Mouse (Mus musculus): ENCODE data around the gene Card19. TPM values are rescaled to one million over a fixed set of nuclear protein-coding genes. Genes with fewer than 3 reads are reported as not detected.

Gene Card19
- polyA plus RNA-seq, 1 experiment = 108 TPM

DNA sequence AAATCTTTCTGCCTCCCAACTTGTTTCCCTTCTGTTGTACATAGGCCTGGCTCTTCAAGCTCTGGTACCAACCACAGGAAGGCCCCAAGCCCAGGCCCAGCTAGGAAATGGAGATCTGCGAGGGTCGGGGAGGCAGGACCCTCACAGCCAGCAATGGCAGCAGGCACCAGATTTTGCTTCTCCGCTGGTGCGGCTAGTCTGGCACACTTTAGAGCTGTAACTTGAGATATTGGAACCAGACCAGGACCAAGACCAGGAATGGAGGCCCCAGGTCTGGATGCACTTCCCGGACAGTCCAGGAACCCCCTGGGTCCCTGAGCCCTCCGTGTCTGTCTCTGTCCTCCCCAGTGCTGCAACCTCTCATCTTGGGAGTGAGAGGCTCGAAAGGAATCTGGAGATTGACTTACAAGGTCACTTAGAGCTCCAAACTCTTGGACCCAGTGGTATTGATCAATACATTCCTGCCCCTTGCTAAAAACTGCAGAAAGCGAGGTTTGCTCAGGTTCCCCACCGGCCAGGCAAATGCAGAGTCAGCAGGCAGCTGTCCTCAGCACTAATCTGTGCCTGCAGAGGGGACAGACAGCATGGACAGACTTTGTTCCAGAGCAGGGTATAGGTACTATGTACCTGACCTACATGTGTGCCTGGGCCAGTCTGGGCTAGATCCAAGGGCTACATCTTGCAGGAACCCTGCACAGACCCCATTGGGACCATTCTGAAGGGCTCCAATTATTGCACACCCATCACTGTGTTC lies 1.1 kb upstream of the Card19 start:
- Histone ChIP-seq H3K4me1 (ENCODE audit: control insufficient read depth, insufficient read depth, low read length) (peaks cover 12% of the 10 kb centered on the region; the same call in 1 of the 2 replicates), H3K27me3 (replicated peaks; ENCODE audit: control insufficient read depth, insufficient read depth, low read length) (no peaks in the 10 kb centered on the region), H3K4me3 (ENCODE audit: insufficient read depth, low read depth, low read length) (no peak overlapping the region), H3K36me3 (ENCODE audit: control insufficient read depth, insufficient read depth, low read length) (no peaks in the 10 kb centered on the region), H3K27ac (ENCODE audit: insufficient read depth, low read depth, low read length) (no peak overlapping the region)
- TF ChIP-seq POLR2A (IDR thresholded peaks at IDR 0.05; ENCODE audit: low read depth, low read length) (no peak), CTCF (conservative IDR thresholded peaks at IDR 0.05; ENCODE audit: insufficient read depth, insufficient read length, low read depth, low read length) (no peak)
- WGBS = 87% methylated on average over 9 of the region's 9 CpGs
- DNase-seq = no peak

DNA sequence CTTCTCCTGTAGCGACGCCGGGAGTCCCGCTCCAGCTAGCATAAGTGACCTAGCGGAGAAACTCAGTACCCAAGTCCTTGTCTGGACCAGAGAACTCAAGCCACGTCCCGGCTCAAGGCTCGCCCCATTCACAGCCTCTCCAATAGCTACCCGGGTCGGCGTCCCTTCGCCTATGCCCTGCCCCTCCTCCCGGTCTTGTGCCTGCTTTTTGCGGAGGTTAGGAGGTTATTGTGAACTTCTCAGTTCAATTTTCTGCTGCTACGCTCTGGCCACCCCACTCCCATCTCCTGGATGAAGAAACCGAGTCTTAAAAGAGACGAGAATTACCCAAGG lies 349 bp upstream of the Card19 start:
- no peaks in the 10 kb centered on the region for H3K36me3 ChIP-seq (ENCODE audit: control insufficient read depth, insufficient read depth, low read length)
- peak overlapping the region; percentile 91 for H3K27ac ChIP-seq (ENCODE audit: insufficient read depth, low read depth, low read length)
- H3K27me3 ChIP-seq (replicated peaks; ENCODE audit: control insufficient read depth, insufficient read depth, low read length) = no peaks in the 10 kb centered on the region
- peaks cover 12% of the 10 kb centered on the region; the same call in 1 of the 2 replicates for H3K4me1 ChIP-seq (ENCODE audit: control insufficient read depth, insufficient read depth, low read length)
- DNase-seq = no peak
- WGBS = 3% methylated on average over 17 of the region's 17 CpGs
- H3K4me3 ChIP-seq (ENCODE audit: insufficient read depth, low read depth, low read length) = peak overlapping the region; percentile 67
- no peak for TF ChIP-seq POLR2A (IDR thresholded peaks at IDR 0.05; ENCODE audit: low read depth, low read length)
- TF ChIP-seq CTCF (conservative IDR thresholded peaks at IDR 0.05; ENCODE audit: insufficient read depth, insufficient read length, low read depth, low read length) = no peak

DNA sequence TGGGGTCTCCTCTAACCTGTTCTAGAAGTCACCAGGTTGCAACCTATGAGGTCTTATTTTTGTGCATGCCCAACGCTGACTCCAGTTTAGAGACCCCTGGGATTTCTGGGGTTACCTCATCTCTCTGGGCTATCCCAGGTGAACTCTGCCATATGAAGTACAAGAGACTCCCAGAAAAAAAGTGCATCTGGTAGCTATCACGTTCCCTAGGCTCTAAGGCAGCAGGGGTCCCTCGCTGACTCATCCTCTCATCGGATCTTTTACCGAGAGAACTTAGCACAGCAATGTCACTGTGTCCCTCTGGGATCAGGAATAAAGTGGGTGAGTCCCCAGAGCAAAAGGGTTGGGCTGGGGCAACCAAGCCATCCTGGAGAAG lies 721 bp downstream of the Card19 start:
- Histone ChIP-seq H3K27me3 (replicated peaks; ENCODE audit: control insufficient read depth, insufficient read depth, low read length) (no peaks in the 10 kb centered on the region), H3K36me3 (ENCODE audit: control insufficient read depth, insufficient read depth, low read length) (no peaks in the 10 kb centered on the region), H3K4me1 (ENCODE audit: control insufficient read depth, insufficient read depth, low read length) (peaks cover 12% of the 10 kb centered on the region; the same call in 1 of the 2 replicates), H3K4me3 (ENCODE audit: insufficient read depth, low read depth, low read length) (peak overlapping the region; percentile 67), H3K27ac (ENCODE audit: insufficient read depth, low read depth, low read length) (peak overlapping the region; percentile 49)
- WGBS = 11% methylated on average over 5 of the region's 5 CpGs
- DNase-seq = no peak
- TF ChIP-seq CTCF (conservative IDR thresholded peaks at IDR 0.05; ENCODE audit: insufficient read depth, insufficient read length, low read depth, low read length) = no peak
- no peak for TF ChIP-seq POLR2A (IDR thresholded peaks at IDR 0.05; ENCODE audit: low read depth, low read length)

DNA sequence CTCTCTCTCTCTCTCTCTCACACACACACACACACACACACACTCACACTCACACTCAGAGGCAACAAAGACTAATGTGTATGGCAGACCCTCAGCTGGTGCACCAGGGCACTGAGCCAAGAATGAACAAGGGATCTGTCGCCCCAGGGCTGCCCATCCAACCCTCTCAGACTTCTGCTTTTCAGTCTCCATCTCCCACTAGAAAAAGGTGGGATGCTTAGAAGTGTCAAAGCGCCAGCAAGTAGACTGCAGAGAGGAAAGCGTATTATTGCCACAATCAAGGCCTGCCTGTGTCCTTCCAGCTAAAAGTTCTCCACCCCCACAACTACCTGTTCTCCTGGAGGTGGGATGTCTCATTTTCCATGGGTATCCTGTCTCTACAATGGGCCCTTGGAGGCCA lies 1.4 kb downstream of the Card19 start:
- WGBS = 75% methylated on average over 3 of the region's 3 CpGs
- H3K4me3 ChIP-seq (ENCODE audit: insufficient read depth, low read depth, low read length) = no peak overlapping the region
- H3K27ac ChIP-seq (ENCODE audit: insufficient read depth, low read depth, low read length) = no peak overlapping the region
- no peaks in the 10 kb centered on the region for H3K27me3 ChIP-seq (replicated peaks; ENCODE audit: control insufficient read depth, insufficient read depth, low read length)
- TF ChIP-seq CTCF (conservative IDR thresholded peaks at IDR 0.05; ENCODE audit: insufficient read depth, insufficient read length, low read depth, low read length) (no peak), POLR2A (IDR thresholded peaks at IDR 0.05; ENCODE audit: low read depth, low read length) (no peak)
- no peak for DNase-seq
- no peaks in the 10 kb centered on the region for H3K36me3 ChIP-seq (ENCODE audit: control insufficient read depth, insufficient read depth, low read length)
- H3K4me1 ChIP-seq (ENCODE audit: control insufficient read depth, insufficient read depth, low read length) = peaks cover 12% of the 10 kb centered on the region; the same call in 1 of the 2 replicates

DNA sequence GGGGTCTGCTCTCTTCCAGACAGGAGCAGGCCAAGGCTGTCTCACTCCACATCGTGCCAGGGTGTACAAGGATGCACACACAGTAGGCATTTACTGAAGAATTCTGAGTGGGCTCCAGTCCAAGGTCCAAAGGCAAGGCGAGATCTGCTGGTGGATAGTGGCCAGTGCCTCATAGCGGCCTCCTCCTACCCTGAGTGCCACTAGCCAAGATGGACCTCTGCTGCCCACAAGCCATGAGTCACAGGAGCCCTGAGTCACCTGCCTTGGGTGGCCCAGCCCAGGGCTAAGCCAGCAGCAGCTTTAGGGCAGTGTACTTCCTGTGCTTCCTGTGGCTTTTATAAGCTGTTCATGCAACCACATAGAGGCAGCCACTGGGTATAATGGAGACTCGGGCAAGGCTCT lies 2.3 kb downstream of the Card19 start:
- peak; percentile 54 for DNase-seq
- Histone ChIP-seq H3K27me3 (replicated peaks; ENCODE audit: control insufficient read depth, insufficient read depth, low read length) (no peaks in the 10 kb centered on the region), H3K4me3 (ENCODE audit: insufficient read depth, low read depth, low read length) (no peak overlapping the region), H3K27ac (ENCODE audit: insufficient read depth, low read depth, low read length) (no peak overlapping the region), H3K4me1 (ENCODE audit: control insufficient read depth, insufficient read depth, low read length) (peaks cover 12% of the 10 kb centered on the region; the same call in 1 of the 2 replicates), H3K36me3 (ENCODE audit: control insufficient read depth, insufficient read depth, low read length) (no peaks in the 10 kb centered on the region)
- WGBS = 44% methylated on average over 4 of the region's 4 CpGs
- TF ChIP-seq POLR2A (IDR thresholded peaks at IDR 0.05; ENCODE audit: low read depth, low read length) (no peak), CTCF (conservative IDR thresholded peaks at IDR 0.05; ENCODE audit: insufficient read depth, insufficient read length, low read depth, low read length) (no peak)

DNA sequence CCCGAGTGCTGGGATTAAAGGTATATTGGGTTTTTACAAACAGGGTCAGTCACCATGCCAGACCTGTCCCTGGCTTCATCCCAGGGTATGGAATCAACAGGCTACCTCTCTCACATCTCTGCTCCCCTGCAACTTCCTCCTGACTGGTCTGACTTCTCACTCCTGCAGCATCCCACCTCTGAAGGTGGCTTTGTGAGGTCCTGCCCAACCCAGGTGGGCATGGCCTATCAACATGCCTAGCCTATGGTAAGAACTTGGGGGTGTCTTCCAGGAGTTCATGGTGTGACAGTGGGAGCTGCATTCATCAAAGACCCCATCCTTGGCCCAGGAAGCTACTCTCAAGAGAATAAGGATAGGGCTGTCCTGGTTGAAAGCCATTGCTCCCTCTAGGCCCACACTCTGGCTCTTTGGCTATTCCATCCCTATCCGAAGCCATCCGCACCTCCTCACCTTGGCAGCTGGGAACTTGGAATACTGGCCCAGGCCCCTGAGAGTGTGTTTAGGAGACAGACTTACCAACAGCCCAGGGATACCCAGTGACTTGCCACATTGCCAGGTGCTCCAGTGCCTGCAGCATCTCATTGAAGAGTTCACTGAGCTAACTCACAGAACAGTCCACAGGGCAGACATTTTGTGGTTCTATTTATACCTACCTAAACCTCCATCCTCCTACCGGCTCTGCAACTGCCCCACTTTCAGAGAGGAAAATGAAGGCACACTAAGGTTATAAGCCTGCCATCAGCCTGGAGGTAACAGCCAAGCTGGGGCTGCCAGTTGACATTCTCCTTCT lies 2.9 kb downstream of the Card19 start:
- no peaks in the 10 kb centered on the region for H3K36me3 ChIP-seq (ENCODE audit: control insufficient read depth, insufficient read depth, low read length)
- H3K27ac ChIP-seq (ENCODE audit: insufficient read depth, low read depth, low read length) = no peak overlapping the region
- peaks cover 12% of the 10 kb centered on the region; the same call in 1 of the 2 replicates for H3K4me1 ChIP-seq (ENCODE audit: control insufficient read depth, insufficient read depth, low read length)
- DNase-seq = no peak
- no peak overlapping the region for H3K4me3 ChIP-seq (ENCODE audit: insufficient read depth, low read depth, low read length)
- no peaks in the 10 kb centered on the region for H3K27me3 ChIP-seq (replicated peaks; ENCODE audit: control insufficient read depth, insufficient read depth, low read length)
- no peak for TF ChIP-seq CTCF (conservative IDR thresholded peaks at IDR 0.05; ENCODE audit: insufficient read depth, insufficient read length, low read depth, low read length)
- no peak for TF ChIP-seq POLR2A (IDR thresholded peaks at IDR 0.05; ENCODE audit: low read depth, low read length)
- 88% methylated on average over 4 of the region's 4 CpGs for WGBS

DNA sequence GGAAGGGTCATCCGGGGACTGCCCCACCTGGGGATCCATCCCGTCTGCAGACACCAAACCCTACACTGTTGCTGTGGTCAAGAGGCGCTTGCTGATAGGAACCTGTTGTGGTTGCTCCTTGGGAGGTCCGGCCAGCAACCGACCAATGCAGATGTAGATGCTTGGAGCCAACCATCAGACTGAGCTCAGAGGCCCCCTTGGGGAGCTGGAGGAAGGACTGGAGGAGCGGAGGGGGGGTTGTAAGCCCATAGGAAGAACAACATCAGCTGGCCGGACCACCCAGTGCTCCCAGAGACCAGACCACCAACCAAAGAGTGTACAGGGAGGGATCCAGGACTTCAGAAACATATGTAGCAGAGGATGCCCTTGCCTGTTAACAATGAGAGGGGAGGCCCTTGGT lies 6.5 kb downstream of the Card19 start:
- no peaks in the 10 kb centered on the region for H3K36me3 ChIP-seq (ENCODE audit: control insufficient read depth, insufficient read depth, low read length)
- 79% methylated on average over 7 of the region's 7 CpGs for WGBS
- peaks cover 11% of the 10 kb centered on the region; the same call in 1 of the 2 replicates for H3K4me1 ChIP-seq (ENCODE audit: control insufficient read depth, insufficient read depth, low read length)
- H3K27me3 ChIP-seq (replicated peaks; ENCODE audit: control insufficient read depth, insufficient read depth, low read length) = no peaks in the 10 kb centered on the region
- no peak for TF ChIP-seq CTCF (conservative IDR thresholded peaks at IDR 0.05; ENCODE audit: insufficient read depth, insufficient read length, low read depth, low read length)
- no peak for TF ChIP-seq POLR2A (IDR thresholded peaks at IDR 0.05; ENCODE audit: low read depth, low read length)
- no peak for DNase-seq
- no peak overlapping the region for H3K27ac ChIP-seq (ENCODE audit: insufficient read depth, low read depth, low read length)
- no peak overlapping the region for H3K4me3 ChIP-seq (ENCODE audit: insufficient read depth, low read depth, low read length)

All from kidney, adult 2 months (tissue).